Mouse (Mus musculus): ENCODE data around the gene Zfp618. TPM values are rescaled to one million over a fixed set of nuclear protein-coding genes. Genes with fewer than 3 reads are reported as not detected.

Zfp618 gene
- polyA plus RNA-seq, 1 experiment from 2014 or later: 32.0 TPM

- 82% methylated on average over 4 of the region's 4 CpGs for WGBS
- no peak overlapping the region for H3K4me2 ChIP-seq (replicated peaks; ENCODE audit: low read depth, low read length)
- no peaks in the 10 kb centered on the region for H3K27me3 ChIP-seq (ENCODE audit: control insufficient read depth, insufficient read depth, low read length)
- no peak overlapping the region for H3K4me3 ChIP-seq (ENCODE audit: low read depth, low read length)
- H3K27ac ChIP-seq (ENCODE audit: low read length): no peak overlapping the region
- peaks cover 3% of the 10 kb centered on the region; the same call in 1 of the 2 replicates for H3K36me3 ChIP-seq (ENCODE audit: control insufficient read depth, insufficient read depth, low read length)
- no peak overlapping the region for H3K9ac ChIP-seq (replicated peaks; ENCODE audit: low read depth, low read length)
- H3K9me3 ChIP-seq (ENCODE audit: control insufficient read depth, low read depth, low read length): no peaks in the 10 kb centered on the region
- no peak for ATAC-seq (ENCODE audit: insufficient number of reproducible peaks, insufficient read depth, low FRiP score, low read depth)
- peaks cover 3% of the 10 kb centered on the region; the same call in 1 of the 2 replicates for H3K4me1 ChIP-seq (ENCODE audit: control insufficient read depth, insufficient read depth, low read length)
These were observed 101.4 kb downstream of the Zfp618 start for GRCm38 (mm10) chr4:63066796-63067195.

GRCm38 (mm10) chr4:63067822-63068221 lies 102.4 kb downstream of the Zfp618 start:
- Histone ChIP-seq H3K9me3 (ENCODE audit: control insufficient read depth, low read depth, low read length) (no peaks in the 10 kb centered on the region), H3K27ac (ENCODE audit: low read length) (no peak overlapping the region), H3K36me3 (ENCODE audit: control insufficient read depth, insufficient read depth, low read length) (peaks cover 2% of the 10 kb centered on the region; the same call in 1 of the 2 replicates), H3K4me3 (ENCODE audit: low read depth, low read length) (no peak overlapping the region), H3K4me1 (ENCODE audit: control insufficient read depth, insufficient read depth, low read length) (peaks cover 13% of the 10 kb centered on the region; the same call in 1 of the 2 replicates), H3K4me2 (replicated peaks; ENCODE audit: low read depth, low read length) (no peak overlapping the region), H3K9ac (replicated peaks; ENCODE audit: low read depth, low read length) (no peak overlapping the region), H3K27me3 (ENCODE audit: control insufficient read depth, insufficient read depth, low read length) (no peaks in the 10 kb centered on the region)
- 78% methylated on average over 6 of the region's 6 CpGs for WGBS
- no peak for ATAC-seq (ENCODE audit: insufficient number of reproducible peaks, insufficient read depth, low FRiP score, low read depth)

GRCm38 (mm10) chr4:63068499-63069175 lies 103.3 kb downstream of the Zfp618 start:
- no peak overlapping the region for H3K4me2 ChIP-seq (replicated peaks; ENCODE audit: low read depth, low read length)
- ATAC-seq (ENCODE audit: insufficient number of reproducible peaks, insufficient read depth, low FRiP score, low read depth): no peak
- H3K27ac ChIP-seq (ENCODE audit: low read length): no peak overlapping the region
- H3K9ac ChIP-seq (replicated peaks; ENCODE audit: low read depth, low read length): no peak overlapping the region
- H3K27me3 ChIP-seq (ENCODE audit: control insufficient read depth, insufficient read depth, low read length): no peaks in the 10 kb centered on the region
- 87% methylated on average over 12 of the region's 12 CpGs for WGBS
- H3K4me1 ChIP-seq (ENCODE audit: control insufficient read depth, insufficient read depth, low read length): peaks cover 16% of the 10 kb centered on the region; the same call in 1 of the 2 replicates
- no peaks in the 10 kb centered on the region for H3K9me3 ChIP-seq (ENCODE audit: control insufficient read depth, low read depth, low read length)
- no peaks in the 10 kb centered on the region; the same call in 1 of the 2 replicates for H3K36me3 ChIP-seq (ENCODE audit: control insufficient read depth, insufficient read depth, low read length)
- no peak overlapping the region for H3K4me3 ChIP-seq (ENCODE audit: low read depth, low read length)

DNA sequence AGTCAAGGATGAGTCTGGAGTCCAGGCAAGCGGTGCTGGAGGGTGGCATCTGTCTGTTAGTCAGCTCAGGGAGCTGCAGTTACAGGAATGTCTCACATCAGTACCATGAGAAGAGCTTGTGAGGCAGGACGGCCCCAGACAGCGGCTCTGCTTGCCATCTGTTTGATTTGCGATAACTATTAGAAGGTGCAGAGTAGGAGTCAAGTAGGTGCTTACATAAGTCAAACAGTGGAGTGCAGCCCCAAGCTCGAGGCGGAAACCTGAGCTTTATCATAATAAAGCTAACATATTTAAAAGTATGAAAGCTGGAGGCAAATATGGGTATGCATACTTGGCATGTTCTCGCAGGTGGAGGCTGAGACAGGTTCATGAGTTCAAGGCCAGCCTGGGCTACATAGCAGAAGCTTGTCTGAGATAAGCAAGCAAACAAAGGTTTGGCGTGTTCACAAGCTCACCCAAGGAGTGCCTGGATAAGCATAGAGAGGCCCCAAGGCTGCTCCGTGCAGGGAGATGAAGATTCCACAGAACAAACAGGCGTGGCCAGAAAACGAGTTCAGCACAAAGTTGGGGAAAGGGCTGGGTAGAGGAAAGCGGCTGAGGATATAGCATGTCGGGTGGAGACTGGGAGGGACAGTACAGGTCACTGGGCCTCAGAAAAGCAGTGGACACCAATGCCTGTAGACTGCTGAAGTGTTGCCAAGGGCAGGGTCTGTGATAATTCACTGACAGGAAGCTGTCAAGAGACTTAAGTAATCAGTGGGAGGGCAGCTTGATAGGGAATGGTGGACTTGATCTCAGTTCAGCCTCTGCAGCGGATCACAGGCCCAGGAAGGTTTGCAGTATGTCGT lies 106.3 kb downstream of the Zfp618 start:
- H3K36me3 ChIP-seq (ENCODE audit: control insufficient read depth, insufficient read depth, low read length): no peaks in the 10 kb centered on the region; the same call in 1 of the 2 replicates
- ATAC-seq (ENCODE audit: insufficient number of reproducible peaks, insufficient read depth, low FRiP score, low read depth): peak; percentile 77
- H3K4me3 ChIP-seq (ENCODE audit: low read depth, low read length): no peak overlapping the region
- H3K27me3 ChIP-seq (ENCODE audit: control insufficient read depth, insufficient read depth, low read length): no peaks in the 10 kb centered on the region
- H3K27ac ChIP-seq (ENCODE audit: low read length): peak overlapping the region; percentile 30; the same call in 1 of the 2 replicates
- no peaks in the 10 kb centered on the region for H3K9me3 ChIP-seq (ENCODE audit: control insufficient read depth, low read depth, low read length)
- 44% methylated on average over 15 of the region's 15 CpGs for WGBS
- H3K4me2 ChIP-seq (replicated peaks; ENCODE audit: low read depth, low read length): no peak overlapping the region
- H3K4me1 ChIP-seq (ENCODE audit: control insufficient read depth, insufficient read depth, low read length): peaks cover 16% of the 10 kb centered on the region; the same call in 1 of the 2 replicates
- no peak overlapping the region for H3K9ac ChIP-seq (replicated peaks; ENCODE audit: low read depth, low read length)

- 87% methylated on average over 2 of the region's 2 CpGs for WGBS
- ATAC-seq (ENCODE audit: insufficient number of reproducible peaks, insufficient read depth, low FRiP score, low read depth): no peak
- Histone ChIP-seq H3K4me1 (ENCODE audit: control insufficient read depth, insufficient read depth, low read length) (peaks cover 16% of the 10 kb centered on the region; the same call in 1 of the 2 replicates), H3K4me2 (replicated peaks; ENCODE audit: low read depth, low read length) (no peak overlapping the region), H3K4me3 (ENCODE audit: low read depth, low read length) (no peak overlapping the region), H3K27ac (ENCODE audit: low read length) (no peak overlapping the region), H3K36me3 (ENCODE audit: control insufficient read depth, insufficient read depth, low read length) (peaks cover 4% of the 10 kb centered on the region; the same call in 1 of the 2 replicates), H3K9me3 (ENCODE audit: control insufficient read depth, low read depth, low read length) (no peaks in the 10 kb centered on the region), H3K27me3 (ENCODE audit: control insufficient read depth, insufficient read depth, low read length) (no peaks in the 10 kb centered on the region), H3K9ac (replicated peaks; ENCODE audit: low read depth, low read length) (no peak overlapping the region)
These were observed 107.8 kb downstream of the Zfp618 start for GRCm38 (mm10) chr4:63073139-63073538.

- 74% methylated on average over 7 of the region's 7 CpGs for WGBS
- ATAC-seq (ENCODE audit: insufficient number of reproducible peaks, insufficient read depth, low FRiP score, low read depth): no peak
- no peaks in the 10 kb centered on the region for H3K27me3 ChIP-seq (ENCODE audit: control insufficient read depth, insufficient read depth, low read length)
- no peak overlapping the region for H3K4me3 ChIP-seq (ENCODE audit: low read depth, low read length)
- no peak overlapping the region for H3K9ac ChIP-seq (replicated peaks; ENCODE audit: low read depth, low read length)
- no peak overlapping the region for H3K27ac ChIP-seq (ENCODE audit: low read length)
- H3K4me1 ChIP-seq (ENCODE audit: control insufficient read depth, insufficient read depth, low read length): no peaks in the 10 kb centered on the region
- H3K36me3 ChIP-seq (ENCODE audit: control insufficient read depth, insufficient read depth, low read length): peaks cover 33% of the 10 kb centered on the region
- no peaks in the 10 kb centered on the region for H3K9me3 ChIP-seq (ENCODE audit: control insufficient read depth, low read depth, low read length)
- no peak overlapping the region for H3K4me2 ChIP-seq (replicated peaks; ENCODE audit: low read depth, low read length)
These were observed 113.8 kb downstream of the Zfp618 start for GRCm38 (mm10) chr4:63079159-63079558.

GRCm38 (mm10) chr4:63084473-63084889 lies 119.1 kb downstream of the Zfp618 start:
- no peaks in the 10 kb centered on the region for H3K4me1 ChIP-seq (ENCODE audit: control insufficient read depth, insufficient read depth, low read length)
- no peak overlapping the region for H3K4me3 ChIP-seq (ENCODE audit: low read depth, low read length)
- H3K9me3 ChIP-seq (ENCODE audit: control insufficient read depth, low read depth, low read length): no peaks in the 10 kb centered on the region
- no peak overlapping the region for H3K4me2 ChIP-seq (replicated peaks; ENCODE audit: low read depth, low read length)
- no peak overlapping the region for H3K9ac ChIP-seq (replicated peaks; ENCODE audit: low read depth, low read length)
- no peak for ATAC-seq (ENCODE audit: insufficient number of reproducible peaks, insufficient read depth, low FRiP score, low read depth)
- H3K36me3 ChIP-seq (ENCODE audit: control insufficient read depth, insufficient read depth, low read length): peaks cover 36% of the 10 kb centered on the region
- 76% methylated on average over 8 of the region's 8 CpGs for WGBS
- H3K27me3 ChIP-seq (ENCODE audit: control insufficient read depth, insufficient read depth, low read length): no peaks in the 10 kb centered on the region
- H3K27ac ChIP-seq (ENCODE audit: low read length): no peak overlapping the region

GRCm38 (mm10) chr4:63089484-63089883 lies 124.1 kb downstream of the Zfp618 start:
- Histone ChIP-seq H3K9me3 (ENCODE audit: control insufficient read depth, low read depth, low read length) (no peaks in the 10 kb centered on the region), H3K4me1 (ENCODE audit: control insufficient read depth, insufficient read depth, low read length) (no peaks in the 10 kb centered on the region), H3K36me3 (ENCODE audit: control insufficient read depth, insufficient read depth, low read length) (peaks cover 22% of the 10 kb centered on the region), H3K4me2 (replicated peaks; ENCODE audit: low read depth, low read length) (no peak overlapping the region), H3K27me3 (ENCODE audit: control insufficient read depth, insufficient read depth, low read length) (no peaks in the 10 kb centered on the region), H3K4me3 (ENCODE audit: low read depth, low read length) (no peak overlapping the region), H3K9ac (replicated peaks; ENCODE audit: low read depth, low read length) (no peak overlapping the region), H3K27ac (ENCODE audit: low read length) (no peak overlapping the region)
- ATAC-seq (ENCODE audit: insufficient number of reproducible peaks, insufficient read depth, low FRiP score, low read depth): 0 out of 2 replicates have a peak, but pooled peaks have one; percentile 33
- WGBS: 81% methylated on average over 1 of the region's 1 CpGs
